Comparison of ENCODE assay signal across 9 mouse cellular contexts in genomic region chr10:61199566-61200213, GRCm38 (mm10). TPM values are rescaled to one million over a fixed set of nuclear protein-coding genes. Genes with fewer than 3 reads are reported as not detected.
DNase-seq lines count a peak whose midpoint lies in the region; ATAC-seq lines count a peak whose summit lies in the region.
"Had no signal": no experiment of that assay in that cellular context is flagged by ENCODE, and none has a peak within 500 bp of the region (broad histone marks: within the 10 kb centered on the region; RNA-seq: fewer than 3 reads in every experiment).

No protein-coding gene starts in this region.

- no peaks in the 10 kb centered on the region for H3K9me3 ChIP-seq in forebrain, embryonic 15.5 days
- no peaks in the 10 kb centered on the region for H3K9me3 ChIP-seq in hindbrain, embryonic 11.5 days (ENCODE audit: control insufficient read depth, low read length)
- H3K9me3 ChIP-seq: limb, embryonic 12.5 days had no signal

- no peak overlapping the region for H3K4me3 ChIP-seq in forebrain, embryonic 15.5 days
- no peak overlapping the region for H3K4me3 ChIP-seq in hindbrain, embryonic 11.5 days (ENCODE audit: low read depth, low read length)
- H3K4me3 ChIP-seq: limb, embryonic 12.5 days had no signal

- 24% methylated on average over 11 of the region's 11 CpGs for WGBS in forebrain, embryonic 15.5 days
- WGBS in hindbrain, embryonic 11.5 days, result 24% methylated on average over 11 of the region's 11 CpGs

- peak; percentile 94 for DNase-seq in NIH3T3 (ENCODE audit: low read depth)
- peak; percentile 91 for DNase-seq in hindbrain, embryonic 11.5 days (ENCODE audit: low spot score)
- peak; percentile 83 to 85 for DNase-seq in layer of hippocampus, postnatal 10 days (ENCODE audit: low spot score in 2 of 2)
- DNase-seq in lung, postnatal 36 days, result peak; percentile 85
- peak; percentile 65 for DNase-seq in right cerebral cortex, adult 18-20 months
- peak; percentile 75 for DNase-seq in urinary bladder, postnatal 14 days (ENCODE audit: low spot score)

- H3K36me3 ChIP-seq in forebrain, embryonic 15.5 days, result no peaks in the 10 kb centered on the region
- no peaks in the 10 kb centered on the region for H3K36me3 ChIP-seq in hindbrain, embryonic 11.5 days (ENCODE audit: control insufficient read depth, insufficient read depth, low read length)
- H3K36me3 ChIP-seq: limb, embryonic 12.5 days had no signal

- H3K4me1 ChIP-seq in forebrain, embryonic 15.5 days, result no peaks in the 10 kb centered on the region
- H3K4me1 ChIP-seq in hindbrain, embryonic 11.5 days (replicated peaks; ENCODE audit: control insufficient read depth, insufficient read depth, low read length), result no peaks in the 10 kb centered on the region

- peak; percentile 39 for ATAC-seq in cerebellum, adult (ENCODE audit: insufficient number of reproducible peaks, low FRiP score, low TSS enrichment)
- ATAC-seq in forebrain, embryonic 15.5 days (replicated peaks), result 0 out of 2 replicates have a peak, but pooled peaks have one; percentile 43
- peak; percentile 40 for ATAC-seq in hindbrain, embryonic 11.5 days (ENCODE audit: low FRiP score)

- H3K27me3 ChIP-seq in forebrain, embryonic 15.5 days, result no peaks in the 10 kb centered on the region
- no peaks in the 10 kb centered on the region for H3K27me3 ChIP-seq in hindbrain, embryonic 11.5 days (ENCODE audit: control insufficient read depth, insufficient read depth, low read length)
- H3K27me3 ChIP-seq: limb, embryonic 12.5 days had no signal

- H3K4me2 ChIP-seq in forebrain, embryonic 15.5 days (replicated peaks), result no peak overlapping the region
- H3K4me2 ChIP-seq in hindbrain, embryonic 11.5 days (replicated peaks; ENCODE audit: low read depth, low read length), result no peak overlapping the region
- H3K4me2 ChIP-seq: limb, embryonic 12.5 days had no signal

- H3K27ac ChIP-seq in forebrain, embryonic 15.5 days (replicated peaks), result no peak overlapping the region
- no peak overlapping the region for H3K27ac ChIP-seq in hindbrain, embryonic 11.5 days (ENCODE audit: low read depth, low read length)
- H3K27ac ChIP-seq: limb, embryonic 12.5 days had no signal

- H3K9ac ChIP-seq in forebrain, embryonic 15.5 days (replicated peaks), result no peak overlapping the region
- H3K9ac ChIP-seq in hindbrain, embryonic 11.5 days (ENCODE audit: low read depth, low read length), result no peak overlapping the region
- H3K9ac ChIP-seq: limb, embryonic 12.5 days had no signal

RNA-seq across cellular contexts. Expression of gene Tbata, which starts 27.9 kb away (rescaled TPM):
- 1.3 and 3.2 TPM in 2 replicates for polyA plus RNA-seq in forebrain, embryonic 15.5 days (2015; fragmentation: Nextera tagmentation; extraction: Ambion mirVana)
- 0.17 TPM in 1 of 2 replicates, not detected in the other for polyA plus RNA-seq in hindbrain, embryonic 11.5 days (2014; fragmentation: Nextera tagmentation; extraction: Ambion mirVana)
- 1 to 10 TPM; 4.2 to 4.9 TPM for total RNA-seq in layer of hippocampus, postnatal 10 days (2021)
- polyA plus RNA-seq: limb, embryonic 12.5 days had no signal

RNA-seq across cellular contexts. Expression of gene Sgpl1, which starts 52.2 kb away (rescaled TPM):
- polyA plus RNA-seq in forebrain, embryonic 15.5 days (2015; fragmentation: Nextera tagmentation; extraction: Ambion mirVana), result 63.6 and 65.8 TPM in 2 replicates
- 79.3 and 92.3 TPM in 2 replicates for polyA plus RNA-seq in hindbrain, embryonic 11.5 days (2014; fragmentation: Nextera tagmentation; extraction: Ambion mirVana)
- total RNA-seq in layer of hippocampus, postnatal 10 days (2021), result 10 to 100 TPM; 33.0 to 33.3 TPM
